ENCODE assay signal across 27 mouse cellular contexts in genomic region chr3:145738662-145739061, GRCm38 (mm10). TPM values are rescaled to one million over a fixed set of nuclear protein-coding genes. Genes with fewer than 3 reads are reported as not detected.
DNase-seq lines count a peak whose midpoint lies in the region; ATAC-seq and TF ChIP-seq lines count a peak whose summit lies in the region.
"Had no signal": no experiment of that assay in that cellular context is flagged by ENCODE, and none has a peak within 500 bp of the region (broad histone marks: within the 10 kb centered on the region; RNA-seq: fewer than 3 reads in every experiment).

No protein-coding gene starts in this region.

- no peaks in the 10 kb centered on the region for H3K4me1 ChIP-seq in lung, embryonic 14.5 days (ENCODE audit: insufficient read depth)
- no peaks in the 10 kb centered on the region; the same call in 1 of the 2 replicates for H3K4me1 ChIP-seq in liver, embryonic 16.5 days (ENCODE audit: control insufficient read depth, low read depth, low read length)
- H3K4me1 ChIP-seq in forebrain, postnatal 0 days (ENCODE audit: insufficient read depth) = no peaks in the 10 kb centered on the region
- H3K4me1 ChIP-seq: neural tube, embryonic 12.5 days had no signal

- WGBS in lung, embryonic 14.5 days = 72% methylated on average over 14 of the region's 14 CpGs
- WGBS in liver, embryonic 16.5 days (ENCODE audit: insufficient replicate concordance) = 62% methylated on average over 14 of the region's 14 CpGs
- WGBS in forebrain, postnatal 0 days = 85% methylated on average over 14 of the region's 14 CpGs

- no peak for TF ChIP-seq CTCF in lung, embryonic 14.5 days (IDR thresholded peaks at IDR 0.05; ENCODE audit: low read depth)
- no peak for TF ChIP-seq CTCF in forebrain, postnatal 0 days (IDR thresholded peaks at IDR 0.05; ENCODE audit: low read depth)

- no peak overlapping the region for H3K9ac ChIP-seq in lung, embryonic 14.5 days
- H3K9ac ChIP-seq in liver, embryonic 16.5 days (ENCODE audit: low read depth, low read length) = no peak overlapping the region
- no peak overlapping the region for H3K9ac ChIP-seq in forebrain, postnatal 0 days
- H3K9ac ChIP-seq: heart, embryonic 12.5 days; kidney, embryonic 15.5 days; limb, embryonic 12.5 days; midbrain, embryonic 13.5 days; neural tube, embryonic 12.5 days had no signal

- DNase-seq in lung, embryonic 14.5 days = peak; percentile 38
- DNase-seq in lung, adult 18-20 months = no peak
- peak; percentile 25 to 30 for DNase-seq in adrenal gland, postnatal 36 days
- DNase-seq in forebrain, postnatal 0 days = no peak
- no peak for DNase-seq in layer of hippocampus, adult 11-12 months (ENCODE audit: low spot score)
- DNase-seq in frontal cortex, postnatal 14 days (ENCODE audit: low spot score in 2 of 2) = no peak
- DNase-seq: cerebellum, adult 11-12 months; cerebellum, postnatal 10 days; gastrocnemius, adult 2 months; heart, postnatal 10 days; kidney, adult 11 months; kidney, postnatal 36 days; lung, adult 2 months; retina, postnatal 1 day; right cerebral cortex, postnatal 25 days; spleen, adult 18-20 months had no signal

- no peak overlapping the region for H3K4me2 ChIP-seq in lung, embryonic 14.5 days
- H3K4me2 ChIP-seq in liver, embryonic 16.5 days (ENCODE audit: low read depth, low read length) = no peak overlapping the region
- H3K4me2 ChIP-seq in forebrain, postnatal 0 days (ENCODE audit: low read depth) = no peak overlapping the region
- H3K4me2 ChIP-seq: heart, embryonic 12.5 days; kidney, embryonic 15.5 days; limb, embryonic 12.5 days; midbrain, embryonic 13.5 days; neural tube, embryonic 12.5 days had no signal

- H3K9me3 ChIP-seq in lung, embryonic 14.5 days (ENCODE audit: low read depth, low read length) = no peaks in the 10 kb centered on the region
- no peaks in the 10 kb centered on the region for H3K9me3 ChIP-seq in liver, embryonic 16.5 days (replicated peaks; ENCODE audit: control insufficient read depth, low read length)
- no peaks in the 10 kb centered on the region for H3K9me3 ChIP-seq in forebrain, postnatal 0 days (ENCODE audit: low read length)
- H3K9me3 ChIP-seq: forebrain, embryonic 10.5 days; heart, embryonic 12.5 days; hindbrain, embryonic 10.5 days; kidney, embryonic 15.5 days; limb, embryonic 12.5 days; midbrain, embryonic 13.5 days; neural tube, embryonic 12.5 days had no signal

- H3K27me3 ChIP-seq in lung, embryonic 14.5 days (ENCODE audit: insufficient read depth, low read length) = no peaks in the 10 kb centered on the region
- H3K27me3 ChIP-seq in liver, embryonic 16.5 days (ENCODE audit: control insufficient read depth, insufficient read depth, low read depth, low read length) = no peaks in the 10 kb centered on the region
- no peaks in the 10 kb centered on the region for H3K27me3 ChIP-seq in forebrain, postnatal 0 days (ENCODE audit: insufficient read depth, low read length)
- H3K27me3 ChIP-seq: heart, embryonic 12.5 days; kidney, embryonic 15.5 days; limb, embryonic 12.5 days; midbrain, embryonic 13.5 days; neural tube, embryonic 12.5 days had no signal

- H3K27ac ChIP-seq in lung, embryonic 14.5 days (ENCODE audit: low read depth) = no peak overlapping the region
- H3K27ac ChIP-seq in liver, embryonic 16.5 days (ENCODE audit: low read length) = no peak overlapping the region
- no peak overlapping the region for H3K27ac ChIP-seq in forebrain, postnatal 0 days (ENCODE audit: low read depth, low read length)
- H3K27ac ChIP-seq: forebrain, embryonic 10.5 days; gastrocnemius, adult 2 months; hindbrain, embryonic 10.5 days; kidney, embryonic 15.5 days; limb, embryonic 12.5 days; midbrain, embryonic 13.5 days; neural tube, embryonic 12.5 days had no signal

- no peak overlapping the region for H3K4me3 ChIP-seq in lung, embryonic 14.5 days (ENCODE audit: low read depth, low read length)
- no peak overlapping the region for H3K4me3 ChIP-seq in liver, embryonic 16.5 days (ENCODE audit: low read depth, low read length)
- H3K4me3 ChIP-seq in forebrain, postnatal 0 days (ENCODE audit: low read depth, low read length) = no peak overlapping the region
- H3K4me3 ChIP-seq: forebrain, embryonic 10.5 days; gastrocnemius, adult 2 months; heart, embryonic 12.5 days; hindbrain, embryonic 10.5 days; kidney, embryonic 15.5 days; limb, embryonic 12.5 days; midbrain, embryonic 13.5 days; neural tube, embryonic 12.5 days had no signal

- H3K36me3 ChIP-seq in lung, embryonic 14.5 days (ENCODE audit: insufficient read depth) = no peaks in the 10 kb centered on the region
- no peaks in the 10 kb centered on the region for H3K36me3 ChIP-seq in liver, embryonic 16.5 days (ENCODE audit: control insufficient read depth, insufficient read depth)
- no peaks in the 10 kb centered on the region for H3K36me3 ChIP-seq in forebrain, postnatal 0 days (ENCODE audit: insufficient read depth)
- H3K36me3 ChIP-seq: forebrain, embryonic 10.5 days; heart, embryonic 12.5 days; hindbrain, embryonic 10.5 days; kidney, embryonic 15.5 days; limb, embryonic 12.5 days; midbrain, embryonic 13.5 days; neural tube, embryonic 12.5 days had no signal

- no peak for ATAC-seq in lung, embryonic 14.5 days (ENCODE audit: insufficient read depth)
- ATAC-seq in liver, embryonic 16.5 days (ENCODE audit: low read depth) = peak; percentile 33; the same call in 1 of the 2 replicates
- ATAC-seq in forebrain, postnatal 0 days = no peak
- ATAC-seq: hindbrain, embryonic 16.5 days; midbrain, embryonic 13.5 days had no signal

RNA-seq across cellular contexts. Expression of gene Ddah1, which starts 19.8 kb away (rescaled TPM):
- polyA plus RNA-seq in lung, embryonic 14.5 days (2014; fragmentation: Nextera tagmentation; extraction: Ambion mirVana) = 30.1 and 35.1 TPM in 2 replicates
- total RNA-seq in adrenal gland, postnatal 36 days (2021) = 1 to 10 TPM; 2.4 TPM
- polyA plus RNA-seq in liver, embryonic 16.5 days (2015; fragmentation: Nextera tagmentation; extraction: Ambion mirVana) = 37.9 and 44.7 TPM in 2 replicates
- 112 and 147 TPM in 2 replicates for total RNA-seq in forebrain, postnatal 0 days (2014; rRNA removed)
- polyA plus RNA-seq in forebrain, postnatal 0 days (2015; fragmentation: Nextera tagmentation; extraction: Ambion mirVana) = 168 and 206 TPM in 2 replicates
- total RNA-seq: granulocyte monocyte progenitor cell, adult 5-6 weeks; megakaryocyte, adult 5-6 weeks had no signal

Comparison
In these comparisons a context has a peak if more than half of its experiments do, and no peak if none do; other contexts are left out.
1. DNase-seq: peak in lung, embryonic 14.5 days (single experiment) and adrenal gland, postnatal 36 days (2 of 2); none in lung, adult 18-20 months (0 of 2), forebrain, postnatal 0 days (single experiment), layer of hippocampus, adult 11-12 months (single experiment) and frontal cortex, postnatal 14 days (0 of 2).